Mouse (Mus musculus): ENCODE measurements at regions not wholly inside any gene's neighbourhood (a gene's known extent, or its start where the extent isn't known, plus 50 kb on each side); places are given as distances from the start of the nearest gene placed in this dataset.

DNA sequence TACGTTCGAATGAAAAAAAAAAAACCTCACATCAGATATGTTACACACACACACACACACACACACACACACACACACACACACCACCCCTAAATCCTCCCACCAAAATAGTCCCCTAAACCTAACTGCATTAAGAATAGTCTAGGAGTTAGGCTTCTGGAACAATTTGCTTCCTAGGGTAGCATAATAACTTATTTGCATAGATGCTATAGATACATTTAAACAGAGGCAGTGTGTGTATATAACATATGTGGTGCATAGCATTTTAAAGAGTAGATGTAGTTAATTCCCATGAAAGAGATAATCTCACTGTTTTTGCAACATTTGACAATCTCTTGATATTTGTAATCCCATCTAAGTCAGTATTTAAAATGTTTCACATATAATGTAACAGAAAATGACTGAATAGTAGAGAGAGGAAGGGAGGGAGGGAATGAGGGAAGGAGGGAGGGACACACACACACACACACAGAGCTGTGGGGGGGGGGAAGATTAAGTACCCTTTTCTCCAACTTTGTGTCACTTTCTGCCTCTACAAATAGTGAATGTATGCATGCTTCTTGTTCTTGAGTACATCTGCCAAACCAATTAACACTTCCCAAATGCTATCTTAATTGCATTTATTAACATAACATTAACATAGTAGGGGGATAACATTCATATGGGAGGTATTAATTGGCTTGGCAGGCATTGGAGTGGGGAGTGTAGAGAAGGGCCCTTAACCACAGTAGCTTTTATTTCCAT lies 127.7 kb upstream of the Tle1 start:
- no peak for DNase-seq

DNA sequence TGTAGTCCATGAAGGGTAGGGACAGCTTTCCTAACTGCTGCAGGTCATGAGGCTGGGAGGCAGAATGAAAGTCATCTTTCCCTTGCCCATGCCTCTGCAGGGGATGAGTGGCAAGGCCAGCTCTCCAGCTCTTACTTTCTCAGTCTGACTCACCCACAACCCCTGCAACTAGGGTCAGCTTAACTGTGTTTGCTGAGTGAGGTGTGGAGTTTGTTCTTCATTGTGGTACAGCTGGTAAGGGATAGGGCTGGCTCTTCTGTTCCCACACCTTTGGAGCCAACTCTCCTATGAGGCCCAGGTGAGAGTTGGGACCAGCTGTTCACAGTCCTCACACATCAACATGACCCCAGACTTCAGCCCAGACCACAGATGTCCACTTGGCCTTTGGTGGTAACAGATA lies 124.2 kb upstream of the Tle1 start:
- no peak for DNase-seq

- no peak for DNase-seq
Observed at GRCm38 (mm10) chr4:72285112-72285675, 84.5 kb upstream of the Tle1 start.

GRCm38 (mm10) chr4:72250531-72250930 lies 49.8 kb upstream of the Tle1 start:
- no peak for DNase-seq

All from gastrocnemius, postnatal 10 days (tissue).